Mouse (Mus musculus) heart, embryonic 15.5 days (tissue): ENCODE measurements around the gene Mgat5. TPM values are rescaled to one million over a fixed set of nuclear protein-coding genes. Genes with fewer than 3 reads are reported as not detected.

Experiments
- ATAC-seq: fragments of 200-750 bp; cut with Nextera tagmentation; replicated peaks from 2 replicates; pipeline ENCODE4 v1.8.0; 2017; ENCODE audit warnings: low read depth, moderate TSS enrichment; ENCODE audit not compliant: insufficient number of reproducible peaks, insufficient read depth, low FRiP score
- H3K27ac ChIP-seq: fragments of 300-500 bp; sonication (generic); 2 replicates; pipeline ENCODE4 v1.5.1; 2015; ENCODE audit warnings: mild to moderate bottlenecking, inconsistent platforms
- H3K27me3 ChIP-seq: fragments of 300-500 bp; sonication (generic); 2 replicates; pipeline ENCODE4 v1.6.1; 2015; ENCODE audit warnings: inconsistent platforms
- H3K36me3 ChIP-seq: fragments of 300-500 bp; sonication (generic); 2 replicates; pipeline ENCODE4 v1.6.1; 2015; ENCODE audit warnings: mild to moderate bottlenecking, inconsistent platforms
- H3K4me1 ChIP-seq: fragments of 300-500 bp; sonication (generic); replicated peaks from 2 replicates; pipeline ENCODE4 v1.6.1; 2015; ENCODE audit warnings: inconsistent platforms
- H3K4me2 ChIP-seq: fragments of 300-500 bp; sonication (generic); 2 replicates; pipeline ENCODE4 v1.6.1; 2015; ENCODE audit warnings: inconsistent platforms, mild to moderate bottlenecking, moderate library complexity
- H3K4me3 ChIP-seq: fragments of 300-500 bp; sonication (generic); 2 replicates; pipeline ENCODE4 v1.5.1; 2015; ENCODE audit warnings: mild to moderate bottlenecking, inconsistent platforms
- H3K9ac ChIP-seq: fragments of 300-500 bp; sonication (generic); 2 replicates; pipeline ENCODE4 v1.6.1; 2015; ENCODE audit warnings: mild to moderate bottlenecking, inconsistent platforms
- H3K9me3 ChIP-seq: fragments of 300-500 bp; sonication (generic); replicated peaks from 2 replicates; pipeline ENCODE4 v1.6.1; 2016; ENCODE audit warnings: inconsistent platforms
- whole genome bisulfite sequencing: fragments of 180-500 bp; shearing (Covaris S2); methylation state at CpG from one replicate; pipeline ENCODE4 v1.1.7; 2015; ENCODE audit warnings: mixed read lengths; 5-methylcytosine and 5-hydroxymethylcytosine counted together
- polyA plus RNA-seq: library from polyadenylated mRNA; unstranded; fragments of >200 nt; fragmentation: Nextera tagmentation; extraction: Ambion mirVana; gene quantifications from 2 replicates; pipeline ENCODE4 v1.2.1, GENCODE M21; 2015

Gene Mgat5
- polyA plus RNA-seq, 1 experiment from 2014 or later, result 3.7 TPM

DNA sequence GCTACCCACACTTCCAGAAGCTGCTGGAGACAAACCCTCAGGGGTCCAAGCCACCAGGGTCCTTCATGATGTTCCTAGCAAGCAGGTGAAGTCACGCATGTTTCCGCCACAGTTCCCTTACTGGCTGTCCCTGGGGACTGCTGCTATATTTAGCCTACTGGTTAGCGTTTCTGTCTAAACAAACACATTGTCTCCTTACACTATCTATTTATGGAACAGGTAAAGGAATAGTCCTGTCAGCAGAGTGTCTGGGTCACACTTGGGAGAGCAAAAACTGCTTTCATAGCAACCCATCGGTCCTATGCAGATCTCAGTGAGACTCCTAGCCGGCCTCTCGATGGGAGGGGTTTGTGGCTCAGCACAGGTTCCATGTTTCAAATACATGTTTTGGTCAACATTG is 306.5 kb downstream of the Mgat5 start:
- no peaks in the 10 kb centered on the region for H3K27me3 ChIP-seq
- no peak overlapping the region for H3K4me3 ChIP-seq
- no peak overlapping the region for H3K9ac ChIP-seq
- no peaks in the 10 kb centered on the region for H3K36me3 ChIP-seq
- no peaks in the 10 kb centered on the region; the same call in 1 of the 2 replicates for H3K9me3 ChIP-seq
- 46% methylated on average over 6 of the region's 6 CpGs for WGBS
- no peak overlapping the region for H3K4me2 ChIP-seq
- peaks cover 7% of the 10 kb centered on the region; the same call in 1 of the 2 replicates for H3K4me1 ChIP-seq
- H3K27ac ChIP-seq, result peak overlapping the region; percentile 50
- ATAC-seq, result peak; percentile 47; the same call in 1 of the 2 replicates

DNA sequence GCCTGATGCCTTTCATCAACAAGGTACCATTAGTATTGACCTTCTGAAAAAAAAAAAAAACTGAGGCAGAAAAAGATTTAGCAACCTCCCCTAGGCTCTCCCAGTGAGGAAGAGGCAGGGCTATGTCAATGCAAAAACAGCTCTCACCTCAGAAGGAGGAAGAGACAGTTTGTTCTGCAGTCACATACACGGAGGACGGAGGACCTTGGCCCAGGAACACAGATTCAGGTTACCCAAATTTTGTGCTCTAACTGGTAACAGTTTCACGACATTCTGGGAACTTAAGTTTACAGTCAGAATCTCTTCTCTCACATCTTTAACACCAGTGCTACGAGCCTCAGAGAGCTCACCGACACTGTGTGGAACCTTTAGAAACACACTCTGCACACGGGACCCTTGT is 307.9 kb downstream of the Mgat5 start:
- Histone ChIP-seq H3K27me3 (no peaks in the 10 kb centered on the region), H3K4me2 (no peak overlapping the region), H3K9me3 (no peaks in the 10 kb centered on the region; the same call in 1 of the 2 replicates), H3K4me3 (no peak overlapping the region), H3K27ac (no peak overlapping the region), H3K4me1 (peaks cover 7% of the 10 kb centered on the region; the same call in 1 of the 2 replicates), H3K9ac (no peak overlapping the region), H3K36me3 (no peaks in the 10 kb centered on the region)
- no peak for ATAC-seq
- WGBS, result 68% methylated on average over 6 of the region's 6 CpGs

DNA sequence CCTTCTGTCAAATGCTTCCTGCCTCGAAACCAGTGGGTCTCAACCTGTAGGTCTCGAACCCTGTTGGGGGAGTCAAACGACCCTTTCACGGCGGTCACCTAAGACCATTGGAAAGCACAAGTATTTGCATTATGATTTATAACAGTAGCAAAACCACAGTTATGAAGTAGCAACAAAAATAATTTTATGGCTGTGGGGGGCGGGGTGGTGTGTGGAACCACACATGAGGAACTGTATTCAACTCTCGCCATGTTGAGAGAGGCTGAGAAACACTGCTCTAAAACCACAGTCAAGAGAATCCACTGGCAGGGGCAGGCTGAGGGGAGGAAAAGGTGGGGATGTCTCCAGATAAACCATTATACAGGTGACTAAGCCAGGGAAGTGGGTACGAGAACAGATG is 308.3 kb downstream of the Mgat5 start:
- no peak for ATAC-seq
- H3K27me3 ChIP-seq, result no peaks in the 10 kb centered on the region
- H3K4me3 ChIP-seq, result no peak overlapping the region
- H3K9me3 ChIP-seq, result no peaks in the 10 kb centered on the region; the same call in 1 of the 2 replicates
- H3K4me1 ChIP-seq, result peaks cover 7% of the 10 kb centered on the region; the same call in 1 of the 2 replicates
- no peaks in the 10 kb centered on the region for H3K36me3 ChIP-seq
- 79% methylated on average over 8 of the region's 8 CpGs for WGBS
- H3K9ac ChIP-seq, result no peak overlapping the region
- H3K4me2 ChIP-seq, result no peak overlapping the region
- H3K27ac ChIP-seq, result no peak overlapping the region

DNA sequence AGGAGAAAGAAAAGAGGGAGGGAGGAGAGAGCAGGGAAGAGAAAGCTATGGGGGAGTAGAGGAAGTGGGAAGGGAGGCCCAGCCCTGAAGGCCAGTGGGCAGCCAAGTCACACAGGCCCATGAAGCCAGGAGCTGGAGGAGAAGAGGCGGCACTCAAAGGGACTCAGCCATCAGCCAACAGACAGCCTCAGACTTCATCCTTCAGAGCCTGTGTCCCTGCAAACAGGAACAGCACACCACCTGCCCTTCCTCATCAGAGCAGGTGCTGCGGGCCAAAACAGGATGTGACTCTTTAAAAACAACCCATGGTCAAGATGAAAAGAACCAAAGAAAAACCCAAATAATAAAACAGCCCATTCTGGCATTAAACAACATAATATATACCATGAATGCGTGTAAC is 308.8 kb downstream of the Mgat5 start:
- H3K4me1 ChIP-seq, result peaks cover 7% of the 10 kb centered on the region; the same call in 1 of the 2 replicates
- 76% methylated on average over 3 of the region's 3 CpGs for WGBS
- no peaks in the 10 kb centered on the region for H3K27me3 ChIP-seq
- H3K4me2 ChIP-seq, result no peak overlapping the region
- no peak overlapping the region for H3K9ac ChIP-seq
- no peak for ATAC-seq
- H3K36me3 ChIP-seq, result no peaks in the 10 kb centered on the region
- no peaks in the 10 kb centered on the region; the same call in 1 of the 2 replicates for H3K9me3 ChIP-seq
- no peak overlapping the region for H3K27ac ChIP-seq
- no peak overlapping the region for H3K4me3 ChIP-seq

DNA sequence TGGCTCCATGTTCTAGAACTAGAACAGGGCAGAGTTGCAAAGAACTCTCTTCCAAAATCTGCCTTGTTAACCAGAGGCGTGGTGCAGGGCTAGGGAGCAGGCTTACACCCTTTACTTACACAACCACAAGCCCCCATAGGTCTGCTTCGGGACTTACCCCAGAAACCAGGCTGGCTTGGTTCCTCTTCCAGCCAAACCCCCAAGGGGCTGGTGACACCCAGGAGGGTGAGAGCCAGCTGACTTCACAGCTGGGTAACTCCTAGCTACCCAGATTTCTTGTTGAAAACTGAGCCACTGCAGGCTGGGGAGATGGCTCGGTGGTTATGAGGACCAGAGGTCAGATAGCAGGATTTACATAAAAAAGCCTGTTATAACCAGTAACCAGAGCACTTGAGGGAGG is 309.7 kb downstream of the Mgat5 start:
- no peaks in the 10 kb centered on the region; the same call in 1 of the 2 replicates for H3K9me3 ChIP-seq
- no peak for ATAC-seq
- no peak overlapping the region for H3K4me3 ChIP-seq
- H3K27ac ChIP-seq, result no peak overlapping the region
- no peak overlapping the region for H3K9ac ChIP-seq
- H3K4me1 ChIP-seq, result peaks cover 7% of the 10 kb centered on the region; the same call in 1 of the 2 replicates
- no peak overlapping the region for H3K4me2 ChIP-seq
- no peaks in the 10 kb centered on the region for H3K36me3 ChIP-seq
- 81% methylated on average over 3 of the region's 3 CpGs for WGBS
- no peaks in the 10 kb centered on the region for H3K27me3 ChIP-seq

DNA sequence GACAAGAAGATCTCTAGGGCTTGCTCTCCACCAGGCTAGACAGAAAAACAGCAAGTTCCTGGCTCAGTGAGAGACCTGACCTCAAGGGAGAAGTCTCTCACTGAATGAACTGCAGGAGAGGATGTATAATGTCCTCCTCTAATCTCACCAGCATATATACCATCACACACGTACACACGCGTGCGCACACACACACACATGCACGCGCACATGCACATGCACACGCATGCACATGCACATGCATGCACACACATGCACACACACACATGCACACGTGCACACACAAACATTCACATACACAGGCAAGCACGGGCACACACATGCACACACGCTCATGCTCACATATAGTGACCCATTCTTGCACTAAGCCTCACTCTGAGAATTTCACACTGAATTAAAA is 310.1 kb downstream of the Mgat5 start:
- no peak overlapping the region for H3K4me2 ChIP-seq
- no peaks in the 10 kb centered on the region for H3K36me3 ChIP-seq
- WGBS, result 95% methylated on average over 10 of the region's 10 CpGs
- no peak overlapping the region for H3K4me3 ChIP-seq
- no peak for ATAC-seq
- no peaks in the 10 kb centered on the region for H3K27me3 ChIP-seq
- no peak overlapping the region for H3K9ac ChIP-seq
- H3K27ac ChIP-seq, result no peak overlapping the region
- H3K4me1 ChIP-seq, result peaks cover 7% of the 10 kb centered on the region; the same call in 1 of the 2 replicates
- H3K9me3 ChIP-seq, result no peaks in the 10 kb centered on the region; the same call in 1 of the 2 replicates

DNA sequence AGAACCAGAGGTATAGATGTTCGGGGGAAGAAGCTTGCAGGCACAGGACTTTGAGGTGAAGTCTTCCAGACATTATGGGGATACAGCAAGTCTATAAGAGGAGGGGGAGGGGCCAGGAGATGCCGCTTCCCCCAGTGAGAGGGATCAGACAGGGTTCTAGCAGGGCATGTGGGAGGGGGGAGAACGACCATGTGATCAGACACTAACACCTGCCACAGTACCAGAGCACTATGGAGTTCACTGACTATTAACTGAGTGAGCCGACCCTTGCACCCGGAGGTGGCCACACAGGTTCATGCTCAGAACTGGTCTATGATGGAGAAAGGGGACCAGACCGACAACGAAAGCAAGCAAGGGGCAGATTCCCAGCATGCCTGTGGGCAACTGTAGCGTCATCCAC is 318.5 kb downstream of the Mgat5 start:
- Histone ChIP-seq H3K4me3 (no peak overlapping the region), H3K4me2 (no peak overlapping the region), H3K36me3 (no peaks in the 10 kb centered on the region), H3K9me3 (no peaks in the 10 kb centered on the region), H3K27me3 (no peaks in the 10 kb centered on the region), H3K4me1 (peaks cover 9% of the 10 kb centered on the region; the same call in 1 of the 2 replicates), H3K27ac (no peak overlapping the region), H3K9ac (no peak overlapping the region)
- ATAC-seq, result no peak
- 59% methylated on average over 8 of the region's 8 CpGs for WGBS

DNA sequence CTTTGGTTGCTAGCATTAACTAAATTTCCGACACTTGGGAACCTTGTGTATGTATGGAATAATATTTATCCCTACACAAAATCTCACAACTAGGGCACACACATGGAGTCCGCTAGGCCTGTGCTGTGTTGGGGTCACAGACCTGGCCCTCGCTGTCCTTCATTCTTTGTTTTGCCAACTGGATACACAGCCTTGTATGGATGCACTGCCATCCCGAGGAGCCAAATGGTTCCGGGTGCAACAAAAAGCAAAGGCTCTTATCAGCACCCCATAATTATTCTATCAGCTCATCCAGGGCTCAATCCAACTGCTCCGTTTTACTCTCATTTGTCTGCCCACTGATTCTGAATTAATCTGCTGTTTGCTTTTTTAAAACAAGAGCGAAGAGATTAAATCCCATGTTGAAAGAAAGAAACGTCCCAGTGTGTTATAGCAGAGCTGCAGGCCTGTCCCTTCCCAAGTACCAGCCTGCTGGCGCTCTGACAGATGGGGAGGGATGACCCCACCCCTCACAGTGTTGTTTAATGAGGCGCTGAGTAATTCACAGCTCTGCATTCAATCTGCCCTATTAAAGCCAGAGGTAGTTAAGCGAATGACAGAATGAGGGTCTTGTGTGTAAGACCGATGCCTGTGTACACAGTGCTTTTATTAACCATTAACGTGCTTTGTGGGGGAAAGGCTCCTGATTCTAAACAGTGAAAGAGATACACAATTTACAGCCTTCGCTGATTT is 326.2 kb downstream of the Mgat5 start:
- Histone ChIP-seq H3K36me3 (no peaks in the 10 kb centered on the region), H3K9me3 (no peaks in the 10 kb centered on the region), H3K4me3 (no peak overlapping the region), H3K4me2 (no peak overlapping the region), H3K4me1 (0 out of 2 replicates have a peak, but pooled peaks cover 4% of the 10 kb centered on the region), H3K9ac (no peak overlapping the region), H3K27me3 (no peaks in the 10 kb centered on the region), H3K27ac (no peak overlapping the region)
- no peak for ATAC-seq
- 43% methylated on average over 14 of the region's 14 CpGs for WGBS

DNA sequence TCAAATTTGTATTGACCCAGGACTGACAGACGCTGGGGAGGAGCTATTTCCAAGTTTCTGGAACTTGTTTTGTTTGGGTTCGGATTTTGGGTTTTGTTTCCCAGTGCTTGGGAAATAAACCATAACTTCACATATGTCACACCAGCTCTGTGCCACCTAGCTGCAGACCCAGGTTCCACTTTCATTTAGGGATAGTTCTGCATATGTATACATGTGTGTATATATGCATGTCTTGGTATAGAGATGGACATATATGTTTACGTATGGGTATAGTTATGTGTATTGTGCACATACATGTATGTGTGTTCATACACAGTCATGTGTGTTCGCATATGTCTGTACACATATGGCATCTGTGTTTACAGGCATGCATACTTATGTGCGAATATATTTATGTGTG is 326.9 kb downstream of the Mgat5 start:
- no peaks in the 10 kb centered on the region for H3K27me3 ChIP-seq
- WGBS, result 80% methylated on average over 5 of the region's 5 CpGs
- no peak overlapping the region for H3K9ac ChIP-seq
- 0 out of 2 replicates have a peak, but pooled peaks cover 6% of the 10 kb centered on the region for H3K4me1 ChIP-seq
- no peak overlapping the region for H3K4me2 ChIP-seq
- no peak for ATAC-seq
- no peak overlapping the region for H3K27ac ChIP-seq
- no peaks in the 10 kb centered on the region for H3K9me3 ChIP-seq
- H3K4me3 ChIP-seq, result no peak overlapping the region
- H3K36me3 ChIP-seq, result no peaks in the 10 kb centered on the region

DNA sequence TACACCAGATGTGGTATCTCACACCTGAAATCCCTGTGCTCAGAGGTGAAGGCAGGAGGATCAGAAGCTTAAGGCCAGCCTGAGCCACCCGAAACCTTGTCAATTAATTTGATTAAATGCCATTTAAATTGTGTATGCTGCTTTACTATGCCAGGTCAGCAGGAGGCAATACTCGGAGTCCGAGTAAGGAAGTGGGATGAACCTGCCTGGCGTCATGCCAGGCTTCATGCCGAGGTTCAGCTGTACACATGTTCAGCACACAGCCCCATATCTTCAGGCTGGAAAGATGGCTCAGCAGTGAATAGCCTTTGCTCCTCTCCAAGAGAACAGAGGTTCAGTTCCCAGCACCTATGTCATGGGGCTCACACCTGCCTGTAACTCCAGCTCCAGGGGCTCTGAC is 331.6 kb downstream of the Mgat5 start:
- no peaks in the 10 kb centered on the region for H3K36me3 ChIP-seq
- ATAC-seq, result no peak
- H3K9ac ChIP-seq, result no peak overlapping the region
- H3K9me3 ChIP-seq, result no peaks in the 10 kb centered on the region
- H3K4me1 ChIP-seq, result 0 out of 2 replicates have a peak, but pooled peaks cover 9% of the 10 kb centered on the region
- no peak overlapping the region for H3K4me3 ChIP-seq
- H3K27ac ChIP-seq, result no peak overlapping the region
- H3K27me3 ChIP-seq, result no peaks in the 10 kb centered on the region
- 43% methylated on average over 5 of the region's 5 CpGs for WGBS
- H3K4me2 ChIP-seq, result no peak overlapping the region

DNA sequence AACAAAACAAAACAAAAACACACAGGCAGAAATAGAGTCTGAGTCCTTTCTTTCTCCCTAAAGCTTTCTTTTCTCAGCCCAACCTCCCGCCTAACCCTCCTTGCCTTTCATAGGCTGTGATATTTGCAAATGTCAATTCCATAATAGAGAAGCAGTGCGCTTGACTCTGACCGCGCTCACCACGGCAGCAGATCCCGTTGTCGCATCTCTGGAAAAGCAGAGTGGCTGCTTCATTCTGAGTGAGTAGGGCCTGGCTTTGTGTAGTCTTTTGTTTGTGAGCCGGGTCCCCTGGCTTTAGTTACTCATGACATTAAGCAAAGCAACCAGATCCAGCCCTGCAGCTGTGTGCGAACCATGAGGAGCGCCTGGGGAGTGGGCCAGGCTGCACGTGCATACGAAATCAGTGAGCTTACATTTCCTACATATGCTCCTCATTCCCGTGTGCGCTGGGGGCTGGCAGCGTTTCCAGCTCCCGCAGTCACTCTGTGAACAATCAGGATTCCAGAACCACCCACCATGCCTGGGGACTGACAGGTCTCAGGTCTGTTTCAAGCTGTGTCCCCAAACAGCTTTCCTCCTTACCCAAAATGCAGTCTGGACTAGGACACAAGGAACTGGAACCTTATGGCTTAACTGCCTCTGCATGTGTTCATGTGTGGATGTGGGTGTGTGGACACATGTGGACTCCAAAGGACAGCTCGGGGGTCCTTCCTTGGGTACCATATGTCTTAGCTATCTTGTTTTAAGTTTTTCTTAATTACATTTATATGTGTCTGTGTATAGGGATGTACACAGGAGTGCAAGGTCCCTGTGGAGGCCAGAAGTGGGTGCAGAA is 332.6 kb downstream of the Mgat5 start:
- Histone ChIP-seq H3K4me2 (peak overlapping the region; percentile 37), H3K27me3 (no peaks in the 10 kb centered on the region), H3K27ac (no peak overlapping the region), H3K36me3 (no peaks in the 10 kb centered on the region), H3K9me3 (no peaks in the 10 kb centered on the region), H3K4me1 (0 out of 2 replicates have a peak, but pooled peaks cover 9% of the 10 kb centered on the region), H3K9ac (no peak overlapping the region), H3K4me3 (no peak overlapping the region)
- no peak for ATAC-seq
- 32% methylated on average over 17 of the region's 17 CpGs for WGBS
